Mouse (Mus musculus): ENCODE results near the gene Vars. TPM values are rescaled to one million over a fixed set of nuclear protein-coding genes. Genes with fewer than 3 reads are reported as not detected.

Gene Vars
- polyA plus RNA-seq (2014; fragmentation: Nextera tagmentation; extraction: Ambion mirVana), result 124 and 140 TPM in 2 replicates

GRCm38 (mm10) chr17:35000717-35001451 is at the start of gene Vars:
Gene Vars, plus strand, starts transcription at chr17:35000987.
- Histone ChIP-seq H3K36me3 (ENCODE audit: control insufficient read depth, insufficient read depth, low read length) (peaks cover 25% of the 10 kb centered on the region), H3K4me1 (ENCODE audit: control insufficient read depth, insufficient read depth, low read length) (peaks cover 16% of the 10 kb centered on the region), H3K4me2 (ENCODE audit: low read depth, severe bottlenecking) (peak within 1 kb of the TSS; percentile 82)

GRCm38 (mm10) chr17:34951636-34952377 is 49.0 kb upstream of the Vars start:
- peak overlapping the region; percentile 87 for H3K4me2 ChIP-seq (ENCODE audit: low read depth, severe bottlenecking)
- DNase-seq (ENCODE audit: low spot score) (no peak), ATAC-seq (ENCODE audit: insufficient number of reproducible peaks, low FRiP score, low TSS enrichment, low read depth) (no peak; the same call in 1 of the 2 replicates)
- H3K36me3 ChIP-seq (ENCODE audit: control insufficient read depth, insufficient read depth, low read length), result peaks cover 14% of the 10 kb centered on the region; the same call in 1 of the 2 replicates
- H3K27me3 ChIP-seq (ENCODE audit: control insufficient read depth, insufficient read depth, low read length), result peaks cover 3% of the 10 kb centered on the region; the same call in 1 of the 2 replicates
- H3K4me3 ChIP-seq (ENCODE audit: low read depth, low read length), result peak overlapping the region; percentile 88
- peak overlapping the region; percentile 98 for H3K9ac ChIP-seq (ENCODE audit: low read length)
- peak overlapping the region; percentile 87 for H3K27ac ChIP-seq (replicated peaks; ENCODE audit: low read depth, low read length)
- no peaks in the 10 kb centered on the region for H3K9me3 ChIP-seq (ENCODE audit: control insufficient read depth, low read length)
- H3K4me1 ChIP-seq (ENCODE audit: control insufficient read depth, insufficient read depth, low read length), result no peaks in the 10 kb centered on the region
- whole genome bisulfite sequencing, result 0% methylated on average over 29 of the region's 29 CpGs

More at GRCm38 (mm10) chr17:35000717-35001451, at the start of gene Vars:
- peak; percentile 97 for DNase-seq (ENCODE audit: low spot score)
- Histone ChIP-seq H3K27ac (replicated peaks; ENCODE audit: low read depth, low read length) (peak within 1 kb of the TSS; percentile 94), H3K9me3 (ENCODE audit: control insufficient read depth, low read length) (no peaks in the 10 kb centered on the region), H3K27me3 (ENCODE audit: control insufficient read depth, insufficient read depth, low read length) (no peaks in the 10 kb centered on the region), H3K4me3 (ENCODE audit: low read depth, low read length) (peak within 1 kb of the TSS; percentile 70), H3K9ac (ENCODE audit: low read length) (peak within 1 kb of the TSS; percentile 91)
- WGBS, result under 1% methylated on average over 68 of the region's 83 CpGs
- peak; percentile 90 for ATAC-seq (ENCODE audit: insufficient number of reproducible peaks, low FRiP score, low TSS enrichment, low read depth)

GRCm38 (mm10) chr17:34952378-34953040 is 48.3 kb upstream of the Vars start:
- H3K4me3 ChIP-seq (ENCODE audit: low read depth, low read length), result peak overlapping the region; percentile 88
- peaks cover 14% of the 10 kb centered on the region; the same call in 1 of the 2 replicates for H3K36me3 ChIP-seq (ENCODE audit: control insufficient read depth, insufficient read depth, low read length)
- DNase-seq (ENCODE audit: low spot score) (peak; percentile 92), ATAC-seq (ENCODE audit: insufficient number of reproducible peaks, low FRiP score, low TSS enrichment, low read depth) (peak; percentile 80)
- peak overlapping the region; percentile 87 for H3K4me2 ChIP-seq (ENCODE audit: low read depth, severe bottlenecking)
- peak overlapping the region; percentile 87 for H3K27ac ChIP-seq (replicated peaks; ENCODE audit: low read depth, low read length)
- H3K27me3 ChIP-seq (ENCODE audit: control insufficient read depth, insufficient read depth, low read length), result peaks cover 5% of the 10 kb centered on the region; the same call in 1 of the 2 replicates
- peak overlapping the region; percentile 98 for H3K9ac ChIP-seq (ENCODE audit: low read length)
- under 1% methylated on average over 23 of the region's 23 CpGs for WGBS
- H3K4me1 ChIP-seq (ENCODE audit: control insufficient read depth, insufficient read depth, low read length), result no peaks in the 10 kb centered on the region
- H3K9me3 ChIP-seq (ENCODE audit: control insufficient read depth, low read length), result no peaks in the 10 kb centered on the region

GRCm38 (mm10) chr17:34953258-34953657 is 47.5 kb upstream of the Vars start:
- no peak overlapping the region for H3K4me2 ChIP-seq (ENCODE audit: low read depth, severe bottlenecking)
- no peak overlapping the region for H3K9ac ChIP-seq (ENCODE audit: low read length)
- WGBS, result 91% methylated on average over 3 of the region's 3 CpGs
- no peak for ATAC-seq (ENCODE audit: insufficient number of reproducible peaks, low FRiP score, low TSS enrichment, low read depth)
- peaks cover 5% of the 10 kb centered on the region; the same call in 1 of the 2 replicates for H3K27me3 ChIP-seq (ENCODE audit: control insufficient read depth, insufficient read depth, low read length)
- no peak for DNase-seq (ENCODE audit: low spot score)
- H3K4me3 ChIP-seq (ENCODE audit: low read depth, low read length), result peak overlapping the region; percentile 88; the same call in 1 of the 2 replicates
- H3K36me3 ChIP-seq (ENCODE audit: control insufficient read depth, insufficient read depth, low read length), result peaks cover 14% of the 10 kb centered on the region; the same call in 1 of the 2 replicates
- H3K9me3 ChIP-seq (ENCODE audit: control insufficient read depth, low read length), result no peaks in the 10 kb centered on the region
- H3K27ac ChIP-seq (replicated peaks; ENCODE audit: low read depth, low read length), result no peak overlapping the region
- H3K4me1 ChIP-seq (ENCODE audit: control insufficient read depth, insufficient read depth, low read length), result no peaks in the 10 kb centered on the region

- Histone ChIP-seq H3K4me3 (ENCODE audit: low read depth, low read length) (no peak overlapping the region), H3K36me3 (ENCODE audit: control insufficient read depth, insufficient read depth, low read length) (peaks cover 14% of the 10 kb centered on the region; the same call in 1 of the 2 replicates), H3K4me2 (ENCODE audit: low read depth, severe bottlenecking) (no peak overlapping the region), H3K9me3 (ENCODE audit: control insufficient read depth, low read length) (no peaks in the 10 kb centered on the region), H3K27me3 (ENCODE audit: control insufficient read depth, insufficient read depth, low read length) (peaks cover 5% of the 10 kb centered on the region; the same call in 1 of the 2 replicates), H3K27ac (replicated peaks; ENCODE audit: low read depth, low read length) (no peak overlapping the region), H3K4me1 (ENCODE audit: control insufficient read depth, insufficient read depth, low read length) (no peaks in the 10 kb centered on the region), H3K9ac (ENCODE audit: low read length) (no peak overlapping the region)
- 93% methylated on average over 4 of the region's 4 CpGs for WGBS
- ATAC-seq (ENCODE audit: insufficient number of reproducible peaks, low FRiP score, low TSS enrichment, low read depth), result no peak
- no peak for DNase-seq (ENCODE audit: low spot score)
Measured at GRCm38 (mm10) chr17:34953904-34954303, 46.9 kb upstream of the Vars start.

GRCm38 (mm10) chr17:34954831-34955230 is 46.0 kb upstream of the Vars start:
- ATAC-seq (ENCODE audit: insufficient number of reproducible peaks, low FRiP score, low TSS enrichment, low read depth) (no peak), DNase-seq (ENCODE audit: low spot score) (no peak)
- no peak overlapping the region for H3K9ac ChIP-seq (ENCODE audit: low read length)
- H3K27me3 ChIP-seq (ENCODE audit: control insufficient read depth, insufficient read depth, low read length), result peaks cover 5% of the 10 kb centered on the region; the same call in 1 of the 2 replicates
- H3K36me3 ChIP-seq (ENCODE audit: control insufficient read depth, insufficient read depth, low read length), result peaks cover 11% of the 10 kb centered on the region; the same call in 1 of the 2 replicates
- H3K4me1 ChIP-seq (ENCODE audit: control insufficient read depth, insufficient read depth, low read length), result peaks cover 3% of the 10 kb centered on the region; the same call in 1 of the 2 replicates
- no peak overlapping the region for H3K27ac ChIP-seq (replicated peaks; ENCODE audit: low read depth, low read length)
- no peak overlapping the region for H3K4me3 ChIP-seq (ENCODE audit: low read depth, low read length)
- WGBS, result 59% methylated on average over 4 of the region's 4 CpGs
- no peaks in the 10 kb centered on the region for H3K9me3 ChIP-seq (ENCODE audit: control insufficient read depth, low read length)
- H3K4me2 ChIP-seq (ENCODE audit: low read depth, severe bottlenecking), result no peak overlapping the region

GRCm38 (mm10) chr17:34955884-34956283 is 44.9 kb upstream of the Vars start:
- Histone ChIP-seq H3K27me3 (ENCODE audit: control insufficient read depth, insufficient read depth, low read length) (peaks cover 5% of the 10 kb centered on the region; the same call in 1 of the 2 replicates), H3K9me3 (ENCODE audit: control insufficient read depth, low read length) (no peaks in the 10 kb centered on the region), H3K4me2 (ENCODE audit: low read depth, severe bottlenecking) (no peak overlapping the region), H3K4me1 (ENCODE audit: control insufficient read depth, insufficient read depth, low read length) (peaks cover 7% of the 10 kb centered on the region; the same call in 1 of the 2 replicates), H3K27ac (replicated peaks; ENCODE audit: low read depth, low read length) (no peak overlapping the region), H3K9ac (ENCODE audit: low read length) (no peak overlapping the region), H3K4me3 (ENCODE audit: low read depth, low read length) (no peak overlapping the region), H3K36me3 (ENCODE audit: control insufficient read depth, insufficient read depth, low read length) (peaks cover 3% of the 10 kb centered on the region; the same call in 1 of the 2 replicates)
- ATAC-seq (ENCODE audit: insufficient number of reproducible peaks, low FRiP score, low TSS enrichment, low read depth), result no peak
- no peak for DNase-seq (ENCODE audit: low spot score)
- 78% methylated on average over 3 of the region's 3 CpGs for WGBS

GRCm38 (mm10) chr17:34956340-34956739 is 44.4 kb upstream of the Vars start:
- 48% methylated on average over 1 of the region's 1 CpGs for WGBS
- peaks cover 7% of the 10 kb centered on the region; the same call in 1 of the 2 replicates for H3K4me1 ChIP-seq (ENCODE audit: control insufficient read depth, insufficient read depth, low read length)
- no peak overlapping the region for H3K27ac ChIP-seq (replicated peaks; ENCODE audit: low read depth, low read length)
- ATAC-seq (ENCODE audit: insufficient number of reproducible peaks, low FRiP score, low TSS enrichment, low read depth) (no peak), DNase-seq (ENCODE audit: low spot score) (no peak)
- H3K9me3 ChIP-seq (ENCODE audit: control insufficient read depth, low read length), result no peaks in the 10 kb centered on the region
- H3K9ac ChIP-seq (ENCODE audit: low read length), result no peak overlapping the region
- no peak overlapping the region for H3K4me2 ChIP-seq (ENCODE audit: low read depth, severe bottlenecking)
- no peak overlapping the region for H3K4me3 ChIP-seq (ENCODE audit: low read depth, low read length)
- peaks cover 5% of the 10 kb centered on the region; the same call in 1 of the 2 replicates for H3K27me3 ChIP-seq (ENCODE audit: control insufficient read depth, insufficient read depth, low read length)
- H3K36me3 ChIP-seq (ENCODE audit: control insufficient read depth, insufficient read depth, low read length), result no peaks in the 10 kb centered on the region

Measured in limb, embryonic 11.5 days (tissue).